Mouse (Mus musculus) frontal cortex, postnatal 25 days (tissue): Measurements from ENCODE around the gene Mus81.
"Not testable (repeated sequence)": the region's sequence is repeated elsewhere in the genome, so short reads cannot be mapped to it uniquely, and the experiment has no call there.

Source experiments
- DNase-seq, 2 experiments: peaks; one replicate each; pipeline ENCODE4 v3.0.0; 2022; ENCODE audit warnings: low spot score in 2 of 2

The Mus81 gene

GRCm38 (mm10) chr19:5492641-5493040, 4.4 kb upstream of the Mus81 start:
- DNase-seq, result no peak

GRCm38 (mm10) chr19:5490898-5491708, 2.9 kb upstream of the Mus81 start:
- peak; percentile 54 to 64 for DNase-seq

- peak; percentile 88 to 93 for DNase-seq
Measured at GRCm38 (mm10) chr19:5490313-5490897, 2.2 kb upstream of the Mus81 start, which contains the start of gene Cfl1. Gene Cfl1 (plus strand): TSS chr19:5490455.

GRCm38 (mm10) chr19:5489721-5490120, 1.5 kb upstream of the Mus81 start:
- DNase-seq, result not testable (repeated sequence)

- DNase-seq, result peak; percentile 97
Measured at GRCm38 (mm10) chr19:5488878-5489571, 823 bp upstream of the Mus81 start.

- no peak for DNase-seq
Measured at GRCm38 (mm10) chr19:5486771-5487170, 1.4 kb downstream of the Mus81 start.

- DNase-seq, result no peak
Measured at GRCm38 (mm10) chr19:5486286-5486685, 1.9 kb downstream of the Mus81 start.

GRCm38 (mm10) chr19:5485821-5486220, 2.4 kb downstream of the Mus81 start:
- DNase-seq, result no peak

GRCm38 (mm10) chr19:5485371-5485770, 2.8 kb downstream of the Mus81 start:
- DNase-seq, result no peak

- DNase-seq, result no peak
Measured at GRCm38 (mm10) chr19:5484496-5484895, 3.7 kb downstream of the Mus81 start.

- DNase-seq, result no peak
Measured at GRCm38 (mm10) chr19:5483386-5484359, 4.5 kb downstream of the Mus81 start.

GRCm38 (mm10) chr19:5481398-5481797, 6.8 kb downstream of the Mus81 start:
- no peak for DNase-seq

GRCm38 (mm10) chr19:5480016-5480415, 8.2 kb downstream of the Mus81 start:
- DNase-seq, result no peak

GRCm38 (mm10) chr19:5477668-5478300, 10.4 kb downstream of the Mus81 start:
- DNase-seq, result no peak

- no peak for DNase-seq
Measured at GRCm38 (mm10) chr19:5477004-5477667, 11.1 kb downstream of the Mus81 start.

- DNase-seq, result no peak
Measured at GRCm38 (mm10) chr19:5475069-5475714, 13.0 kb downstream of the Mus81 start.

GRCm38 (mm10) chr19:5474281-5475068, 13.7 kb downstream of the Mus81 start:
- no peak for DNase-seq

GRCm38 (mm10) chr19:5473720-5474119, 14.5 kb downstream of the Mus81 start, which contains the start of gene Efemp2:
Gene Efemp2 (plus strand): TSS chr19:5473954.
- peak; percentile 37 to 53 for DNase-seq

GRCm38 (mm10) chr19:5472857-5473256, 15.3 kb downstream of the Mus81 start:
- DNase-seq, result no peak
